Mouse (Mus musculus): ENCODE measurements at regions not wholly inside any gene's neighbourhood (a gene's known extent, or its start where the extent isn't known, plus 50 kb on each side); places are given as distances from the start of the nearest gene placed in this dataset.

GRCm38 (mm10) chr8:49223841-49224420 is 380.2 kb upstream of the Tenm3 start:
- no peak for TF ChIP-seq CHD2 (IDR thresholded peaks at IDR 0.05; ENCODE audit: low read depth, low read length)
- no peak for TF ChIP-seq HCFC1 (IDR thresholded peaks at IDR 0.05; ENCODE audit: borderline replicate concordance, insufficient read depth, low read length)
- TF ChIP-seq MAFK (IDR thresholded peaks at IDR 0.05; ENCODE audit: insufficient read depth, low read depth, low read length), result no peak
- TF ChIP-seq ZC3H11A (IDR thresholded peaks at IDR 0.05; ENCODE audit: borderline replicate concordance, low read depth, low read length), result no peak
- TF ChIP-seq ZNF384 (IDR thresholded peaks at IDR 0.05; ENCODE audit: low read depth, low read length), result no peak
- in situ Hi-C loops (cut with MboI; ENCODE audit: low sequenced_read_pairs in 2 of 2, unreplicated experiment in 2 of 2), result no loop called here
- Histone ChIP-seq H3K27ac (ENCODE audit: insufficient read depth, low read depth, low read length, poor library complexity, severe bottlenecking) (no peak overlapping the region), H3K9ac (ENCODE audit: insufficient read depth, low read depth, low read length, poor library complexity, severe bottlenecking) (no peak overlapping the region), H3K36me3 (ENCODE audit: control insufficient read depth, insufficient read depth, low read length, poor library complexity, severe bottlenecking) (no peaks in the 10 kb centered on the region), H3K9me3 (ENCODE audit: control insufficient read depth, insufficient read depth, low read depth, low read length) (no peaks in the 10 kb centered on the region), H3K4me1 (ENCODE audit: control insufficient read depth in 2 of 2, insufficient read depth in 2 of 2, low read length in 2 of 2, poor library complexity in 1 of 2) (no peaks in the 10 kb centered on the region), H3K4me3 (ENCODE audit: insufficient read depth in 1 of 2, low read depth in 1 of 2, low read length in 2 of 2, poor library complexity in 1 of 2, severe bottlenecking in 1 of 2) (no peak overlapping the region)
- DNase-seq (ENCODE audit: low read depth, low spot score), result no peak

- no peak overlapping the region for H3K4me3 ChIP-seq (ENCODE audit: insufficient read depth in 1 of 2, low read depth in 1 of 2, low read length in 2 of 2, poor library complexity in 1 of 2, severe bottlenecking in 1 of 2)
- TF ChIP-seq HCFC1 (IDR thresholded peaks at IDR 0.05; ENCODE audit: borderline replicate concordance, insufficient read depth, low read length), result no peak
- no peak for TF ChIP-seq ZC3H11A (IDR thresholded peaks at IDR 0.05; ENCODE audit: borderline replicate concordance, low read depth, low read length)
- no peak for TF ChIP-seq MAFK (IDR thresholded peaks at IDR 0.05; ENCODE audit: insufficient read depth, low read depth, low read length)
- no peak for TF ChIP-seq CHD2 (IDR thresholded peaks at IDR 0.05; ENCODE audit: low read depth, low read length)
- TF ChIP-seq ZNF384 (IDR thresholded peaks at IDR 0.05; ENCODE audit: low read depth, low read length), result no peak
- DNase-seq (ENCODE audit: low read depth, low spot score), result peak; percentile 12
- H3K27ac ChIP-seq (ENCODE audit: insufficient read depth, low read depth, low read length, poor library complexity, severe bottlenecking), result no peak overlapping the region
- in situ Hi-C loops (cut with MboI; ENCODE audit: low sequenced_read_pairs in 2 of 2, unreplicated experiment in 2 of 2), result no loop called here
- H3K4me1 ChIP-seq (ENCODE audit: control insufficient read depth in 2 of 2, insufficient read depth in 2 of 2, low read length in 2 of 2, poor library complexity in 1 of 2), result peaks cover 1 to 2% of the 10 kb centered on the region in 2 experiments; a peak in 1 of 4 replicates
- no peak overlapping the region for H3K9ac ChIP-seq (ENCODE audit: insufficient read depth, low read depth, low read length, poor library complexity, severe bottlenecking)
- H3K36me3 ChIP-seq (ENCODE audit: control insufficient read depth, insufficient read depth, low read length, poor library complexity, severe bottlenecking), result no peaks in the 10 kb centered on the region
- no peaks in the 10 kb centered on the region for H3K9me3 ChIP-seq (ENCODE audit: control insufficient read depth, insufficient read depth, low read depth, low read length)
Observed at GRCm38 (mm10) chr8:49195333-49195640, 351.5 kb upstream of the Tenm3 start.

GRCm38 (mm10) chr8:49194592-49195332 is 351.0 kb upstream of the Tenm3 start:
- DNase-seq (ENCODE audit: low read depth, low spot score), result peak; percentile 20
- Histone ChIP-seq H3K36me3 (ENCODE audit: control insufficient read depth, insufficient read depth, low read length, poor library complexity, severe bottlenecking) (no peaks in the 10 kb centered on the region), H3K4me1 (ENCODE audit: control insufficient read depth in 2 of 2, insufficient read depth in 2 of 2, low read length in 2 of 2, poor library complexity in 1 of 2) (peaks cover 1 to 2% of the 10 kb centered on the region in 2 experiments; a peak in 1 of 4 replicates), H3K4me3 (ENCODE audit: insufficient read depth in 1 of 2, low read depth in 1 of 2, low read length in 2 of 2, poor library complexity in 1 of 2, severe bottlenecking in 1 of 2) (no peak overlapping the region), H3K27ac (ENCODE audit: insufficient read depth, low read depth, low read length, poor library complexity, severe bottlenecking) (no peak overlapping the region), H3K9ac (ENCODE audit: insufficient read depth, low read depth, low read length, poor library complexity, severe bottlenecking) (no peak overlapping the region), H3K9me3 (ENCODE audit: control insufficient read depth, insufficient read depth, low read depth, low read length) (no peaks in the 10 kb centered on the region)
- no peak for TF ChIP-seq ZC3H11A (IDR thresholded peaks at IDR 0.05; ENCODE audit: borderline replicate concordance, low read depth, low read length)
- TF ChIP-seq ZNF384 (IDR thresholded peaks at IDR 0.05; ENCODE audit: low read depth, low read length), result peak; percentile 58; the same call in 1 of the 2 replicates
- in situ Hi-C loops (cut with MboI; ENCODE audit: low sequenced_read_pairs in 2 of 2, unreplicated experiment in 2 of 2), result no loop called here

GRCm38 (mm10) chr8:49186853-49187252 is 343.1 kb upstream of the Tenm3 start:
- Histone ChIP-seq H3K27ac (ENCODE audit: insufficient read depth, low read depth, low read length, poor library complexity, severe bottlenecking) (no peak overlapping the region), H3K9ac (ENCODE audit: insufficient read depth, low read depth, low read length, poor library complexity, severe bottlenecking) (no peak overlapping the region), H3K4me3 (ENCODE audit: insufficient read depth in 1 of 2, low read depth in 1 of 2, low read length in 2 of 2, poor library complexity in 1 of 2, severe bottlenecking in 1 of 2) (no peak overlapping the region), H3K36me3 (ENCODE audit: control insufficient read depth, insufficient read depth, low read length, poor library complexity, severe bottlenecking) (no peaks in the 10 kb centered on the region), H3K9me3 (ENCODE audit: control insufficient read depth, insufficient read depth, low read depth, low read length) (no peaks in the 10 kb centered on the region), H3K4me1 (ENCODE audit: control insufficient read depth in 2 of 2, insufficient read depth in 2 of 2, low read length in 2 of 2, poor library complexity in 1 of 2) (no peaks in the 10 kb centered on the region)
- TF ChIP-seq ZNF384 (IDR thresholded peaks at IDR 0.05; ENCODE audit: low read depth, low read length), result no peak
- TF ChIP-seq CHD2 (IDR thresholded peaks at IDR 0.05; ENCODE audit: low read depth, low read length), result no peak
- no peak for TF ChIP-seq HCFC1 (IDR thresholded peaks at IDR 0.05; ENCODE audit: borderline replicate concordance, insufficient read depth, low read length)
- no peak for TF ChIP-seq MAFK (IDR thresholded peaks at IDR 0.05; ENCODE audit: insufficient read depth, low read depth, low read length)
- no peak for TF ChIP-seq ZC3H11A (IDR thresholded peaks at IDR 0.05; ENCODE audit: borderline replicate concordance, low read depth, low read length)
- in situ Hi-C loops (cut with MboI; ENCODE audit: low sequenced_read_pairs in 2 of 2, unreplicated experiment in 2 of 2), result no loop called here
- no peak for DNase-seq (ENCODE audit: low read depth, low spot score)
